Mouse (Mus musculus) common myeloid progenitor, adult 5-6 weeks (primary cell): ENCODE results near the gene BC030870. TPM values are rescaled to one million over a fixed set of nuclear protein-coding genes. Genes with fewer than 3 reads are reported as not detected.

Experiments
- ATAC-seq: replicated peaks from 2 replicates; pipeline ENCODE4 v1.8.0; 2016; ENCODE audit warnings: low read depth, mild to moderate bottlenecking, moderate TSS enrichment, inconsistent platforms; ENCODE audit not compliant: poor library complexity, severe bottlenecking
- total RNA-seq: library from RNA; stranded (forward); fragments of 200-1000, 187-1606 nt; gene quantifications from 2 replicates; pipeline ENCODE4 v1.2.3, GENCODE M21; 2017

BC030870 gene
- total RNA-seq, 1 experiment from 2014 or later: not detected

GRCm38 (mm10) chr8:65085680-65086079 lies 43.7 kb downstream of the BC030870 start:
- ATAC-seq: no peak

GRCm38 (mm10) chr8:65080731-65081130 lies 48.6 kb downstream of the BC030870 start:
- ATAC-seq: no peak

GRCm38 (mm10) chr8:65074733-65075132 lies 54.6 kb downstream of the BC030870 start, which contains the start of gene Gm10663:
Gm10663 (plus strand) TSS chr8:65075033.
- no peak for ATAC-seq

- ATAC-seq: no peak
Observed at GRCm38 (mm10) chr8:65070996-65071395, 58.4 kb downstream of the BC030870 start.

- no peak for ATAC-seq
Observed at GRCm38 (mm10) chr8:65068473-65068819, 60.9 kb downstream of the BC030870 start.

GRCm38 (mm10) chr8:65067694-65068472 lies 61.5 kb downstream of the BC030870 start:
- ATAC-seq: no peak

- no peak for ATAC-seq
Observed at GRCm38 (mm10) chr8:65067031-65067430, 62.3 kb downstream of the BC030870 start.

GRCm38 (mm10) chr8:65065622-65066021 lies 63.7 kb downstream of the BC030870 start:
- no peak for ATAC-seq

- no peak for ATAC-seq
Observed at GRCm38 (mm10) chr8:65064071-65064470, 65.3 kb downstream of the BC030870 start.

GRCm38 (mm10) chr8:65062195-65062594 lies 67.2 kb downstream of the BC030870 start:
- ATAC-seq: no peak

- no peak for ATAC-seq
Observed at GRCm38 (mm10) chr8:65056722-65057121, 72.6 kb downstream of the BC030870 start.

GRCm38 (mm10) chr8:65053968-65054367 lies 75.4 kb downstream of the BC030870 start:
- no peak for ATAC-seq

GRCm38 (mm10) chr8:65053554-65053953 lies 75.8 kb downstream of the BC030870 start:
- ATAC-seq: no peak

- ATAC-seq: no peak
Observed at GRCm38 (mm10) chr8:65047801-65048200, 81.6 kb downstream of the BC030870 start.

GRCm38 (mm10) chr8:65047193-65047592 lies 82.2 kb downstream of the BC030870 start:
- ATAC-seq: no peak

GRCm38 (mm10) chr8:65046565-65046964 lies 82.8 kb downstream of the BC030870 start:
- ATAC-seq: no peak

- ATAC-seq: no peak
Observed at GRCm38 (mm10) chr8:65037117-65037533, 92.2 kb downstream of the BC030870 start, which contains the start of gene Apela. Apela (minus strand) TSS chr8:65037336.

Other genes with a start within 250 kb of the BC030870 start
- gene Tmem192, start 182.4 kb downstream of the BC030870 start, total RNA-seq: 14.4 and 16.7 TPM in 2 replicates
- gene Trim75, start 141.7 kb downstream of the BC030870 start, total RNA-seq: not detected in 2 replicates
- not detected in 2 replicates for gene Trim61, start 111.0 kb downstream of the BC030870 start, total RNA-seq
- gene Trim60, start 111.0 kb downstream of the BC030870 start, total RNA-seq: not detected in 2 replicates
- gene Apela, start 92.2 kb downstream of the BC030870 start, total RNA-seq: not detected in 2 replicates
- not detected in 2 replicates for gene Gm10663, start 54.5 kb downstream of the BC030870 start, total RNA-seq